Mouse (Mus musculus) thymus, adult 2 months (tissue): Measurements from ENCODE around the gene Galnt17. TPM values are rescaled to one million over a fixed set of nuclear protein-coding genes. Genes with fewer than 3 reads are reported as not detected.

Experiments used
- DNase-seq: peaks from one replicate; pipeline ENCODE4 v3.0.0; 2021
- H3K27ac ChIP-seq: fragments of 200-500 bp; 2 replicates; pipeline ENCODE4 v1.5.1; 2012; ENCODE audit warnings: low read length, control low read depth; ENCODE audit not compliant: control insufficient read depth, insufficient read depth
- H3K27me3 ChIP-seq: fragments of 200-500 bp; 2 replicates; pipeline ENCODE4 v1.6.1; 2012; ENCODE audit warnings: mild to moderate bottlenecking, low read length, moderate library complexity, mixed read lengths; ENCODE audit not compliant: control insufficient read depth, insufficient read depth
- H3K36me3 ChIP-seq: fragments of 200-500 bp; 2 replicates; pipeline ENCODE4 v1.6.1; 2012; ENCODE audit warnings: mild to moderate bottlenecking, low read length, moderate library complexity; ENCODE audit not compliant: control insufficient read depth, insufficient read depth
- H3K4me1 ChIP-seq: fragments of 200-500 bp; replicated peaks from 2 replicates; pipeline ENCODE4 v1.6.1; 2012; ENCODE audit warnings: low read length; ENCODE audit not compliant: control insufficient read depth, insufficient read depth
- H3K4me3 ChIP-seq: fragments of 200-500 bp; 2 replicates; pipeline ENCODE4 v1.5.1; 2012; ENCODE audit warnings: mild to moderate bottlenecking, low read length, control low read depth, moderate library complexity; ENCODE audit not compliant: control insufficient read depth, insufficient read depth
- CTCF ChIP-seq: fragments of 200-500 bp; IDR thresholded peaks from 2 replicates; pipeline ENCODE4 v1.5.1; 2012; ENCODE audit warnings: mild to moderate bottlenecking, control low read depth, low read length, moderate library complexity, borderline replicate concordance; ENCODE audit not compliant: control insufficient read depth, poor library complexity, insufficient read depth; ENCODE audit errors: extremely low read depth
- POLR2A ChIP-seq: fragments of 200-500 bp; IDR thresholded peaks from 2 replicates; pipeline ENCODE4 v1.6.1; 2012; ENCODE audit warnings: mild to moderate bottlenecking, low read length, control low read depth, moderate library complexity; ENCODE audit not compliant: control insufficient read depth, poor library complexity, insufficient read depth; ENCODE audit errors: extremely low read depth
- whole genome bisulfite sequencing: fragments of 180-500 bp; shearing (Covaris S2); methylation state at CpG from one replicate; pipeline ENCODE4 v1.1.7; 2018; 5-methylcytosine and 5-hydroxymethylcytosine counted together
- polyA plus RNA-seq: library from polyadenylated mRNA; depleted of rRNA; stranded (reverse); fragments of >200 nt; gene quantifications from 2 replicates; pipeline ENCODE4 v1.2.3, GENCODE M21; 2012

The Galnt17 gene
- polyA plus RNA-seq, 1 experiment: 2.0 TPM

DNA sequence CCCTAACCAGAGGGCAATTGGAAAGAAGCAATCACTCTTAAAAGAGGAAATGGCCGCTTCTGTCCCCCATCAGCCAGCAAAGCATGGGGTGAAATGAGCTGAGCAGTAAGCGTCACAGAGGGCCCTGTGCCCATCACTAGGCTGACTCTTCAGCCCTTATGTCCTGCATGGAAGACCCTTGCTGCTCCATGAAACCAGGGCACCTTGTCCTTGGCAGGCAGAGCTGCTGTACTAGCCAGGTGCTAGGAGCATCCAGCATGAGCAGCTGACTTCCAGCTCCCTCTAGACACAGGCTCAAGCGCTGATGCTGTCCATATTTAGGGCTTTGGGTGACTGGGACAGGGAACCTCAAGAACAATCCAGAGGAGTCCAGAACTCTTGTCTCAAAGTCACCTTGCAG is 432.9 kb downstream of the Galnt17 start:
- TF ChIP-seq POLR2A (no peak), CTCF (no peak)
- Histone ChIP-seq H3K27ac (no peak overlapping the region), H3K27me3 (no peaks in the 10 kb centered on the region), H3K4me1 (no peaks in the 10 kb centered on the region), H3K4me3 (no peak overlapping the region), H3K36me3 (no peaks in the 10 kb centered on the region)
- no peak for DNase-seq
- WGBS: 81% methylated on average over 3 of the region's 3 CpGs

DNA sequence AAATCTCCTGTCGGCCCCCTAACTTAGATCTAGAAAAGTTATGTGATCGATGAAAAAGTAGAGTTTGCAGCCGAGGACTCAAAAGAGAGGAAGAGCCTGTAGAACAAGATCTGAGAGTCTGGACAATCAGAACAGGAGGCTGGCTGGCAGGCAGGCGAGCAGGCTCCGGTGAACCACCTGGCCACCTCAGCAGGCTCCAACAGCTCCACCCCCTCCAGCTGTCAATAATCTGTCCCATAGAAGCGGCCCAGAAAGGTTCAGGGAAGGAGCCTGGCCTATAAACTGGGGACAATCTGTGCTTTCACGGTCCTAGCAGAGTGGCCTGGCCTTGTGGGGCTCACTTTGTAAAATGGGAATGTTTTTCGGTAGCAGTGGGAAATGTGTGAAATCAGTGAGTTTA is 437.2 kb downstream of the Galnt17 start:
- Histone ChIP-seq H3K27me3 (no peaks in the 10 kb centered on the region), H3K36me3 (no peaks in the 10 kb centered on the region), H3K4me1 (no peaks in the 10 kb centered on the region), H3K27ac (no peak overlapping the region), H3K4me3 (no peak overlapping the region)
- no peak for DNase-seq
- TF ChIP-seq CTCF: no peak
- TF ChIP-seq POLR2A: no peak
- WGBS: 67% methylated on average over 8 of the region's 8 CpGs

DNA sequence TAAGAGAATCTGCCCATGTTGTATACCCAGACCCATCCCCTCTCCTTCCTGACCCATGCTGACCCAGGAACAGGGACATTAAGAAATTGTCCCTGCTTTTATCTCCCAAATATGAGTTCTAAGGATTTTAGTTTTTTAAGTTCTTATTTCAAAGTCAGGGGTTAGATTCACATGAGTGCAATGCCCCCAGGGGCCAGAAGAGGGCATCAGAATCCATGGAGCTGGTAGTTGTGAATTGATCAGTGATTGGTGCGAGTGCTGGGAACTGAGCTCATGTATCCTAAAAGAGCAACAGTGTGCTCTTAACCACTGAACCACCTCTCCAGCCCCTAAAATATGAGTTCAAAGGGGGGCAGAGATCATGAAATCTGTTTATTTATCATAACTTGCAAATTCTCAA is 438.4 kb downstream of the Galnt17 start:
- no peaks in the 10 kb centered on the region for H3K36me3 ChIP-seq
- no peak overlapping the region for H3K4me3 ChIP-seq
- 80% methylated on average over 1 of the region's 1 CpGs for WGBS
- no peaks in the 10 kb centered on the region for H3K27me3 ChIP-seq
- DNase-seq: no peak
- no peak overlapping the region for H3K27ac ChIP-seq
- TF ChIP-seq POLR2A (no peak), CTCF (no peak)
- H3K4me1 ChIP-seq: no peaks in the 10 kb centered on the region

DNA sequence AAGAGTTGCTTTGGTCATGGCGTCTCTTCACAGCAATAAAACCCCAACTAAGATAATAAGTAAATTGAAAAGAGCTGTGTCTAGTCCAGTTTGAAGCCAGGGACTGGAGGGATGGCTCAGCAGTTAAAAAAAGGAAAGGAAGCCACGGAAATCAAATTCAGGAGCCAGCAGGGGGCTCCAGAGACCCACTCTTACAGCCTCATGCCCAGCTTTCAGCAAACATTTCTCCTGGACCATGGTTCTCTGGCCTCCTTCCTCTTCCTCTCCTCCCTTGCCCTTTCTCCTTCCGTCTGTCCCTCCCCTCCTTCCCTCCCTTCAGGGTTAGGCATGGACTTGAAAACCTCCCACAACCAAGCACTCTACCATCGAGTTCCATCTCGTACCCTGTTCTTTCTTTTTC is 446.0 kb downstream of the Galnt17 start:
- TF ChIP-seq POLR2A (no peak), CTCF (no peak)
- Histone ChIP-seq H3K27me3 (no peaks in the 10 kb centered on the region), H3K36me3 (no peaks in the 10 kb centered on the region), H3K4me1 (no peaks in the 10 kb centered on the region), H3K27ac (no peak overlapping the region), H3K4me3 (no peak overlapping the region)
- 67% methylated on average over 5 of the region's 5 CpGs for WGBS
- no peak for DNase-seq

DNA sequence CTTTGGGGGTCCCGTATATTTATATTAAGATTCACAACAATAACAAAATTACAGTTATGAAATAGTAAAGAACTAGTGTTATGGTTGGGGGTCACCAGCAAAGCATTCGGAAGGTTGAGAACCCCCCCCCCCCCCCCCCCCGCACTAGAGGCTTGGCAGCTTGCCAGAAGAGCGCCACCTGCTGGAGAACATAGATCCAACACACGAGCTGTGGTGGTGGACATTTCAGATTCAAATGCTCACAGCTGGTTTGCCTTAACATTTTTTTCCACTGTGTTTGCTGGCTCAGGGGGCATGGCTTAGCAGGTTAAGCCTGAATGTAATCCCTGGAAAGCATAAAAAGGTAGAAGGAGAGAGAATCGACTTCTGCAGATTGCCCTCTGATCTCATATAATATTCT is 448.6 kb downstream of the Galnt17 start:
- WGBS: 41% methylated on average over 6 of the region's 6 CpGs
- TF ChIP-seq CTCF (no peak), POLR2A (no peak)
- no peak for DNase-seq
- no peaks in the 10 kb centered on the region for H3K27me3 ChIP-seq
- no peaks in the 10 kb centered on the region for H3K36me3 ChIP-seq
- no peak overlapping the region for H3K27ac ChIP-seq
- no peak overlapping the region for H3K4me3 ChIP-seq
- no peaks in the 10 kb centered on the region for H3K4me1 ChIP-seq

DNA sequence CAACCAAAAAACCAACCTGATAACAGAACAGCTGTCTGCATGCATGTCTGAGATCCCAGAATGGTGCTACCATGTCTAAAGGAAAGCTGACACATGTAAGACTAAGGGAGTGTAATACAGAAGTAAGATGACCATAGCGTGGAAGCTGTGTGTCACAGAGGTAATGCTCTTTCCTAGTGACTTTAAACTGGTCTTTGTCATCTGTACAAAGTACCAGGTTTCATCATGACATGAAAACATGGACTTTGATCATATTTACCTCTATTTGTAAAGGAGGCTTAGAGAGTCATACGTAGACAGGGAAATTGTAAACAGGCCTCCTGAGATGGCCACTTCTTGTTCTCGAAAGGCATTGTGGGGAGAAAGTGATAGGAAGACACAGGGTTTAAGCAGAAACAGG is 449.6 kb downstream of the Galnt17 start:
- Histone ChIP-seq H3K27ac (no peak overlapping the region), H3K4me1 (no peaks in the 10 kb centered on the region), H3K27me3 (no peaks in the 10 kb centered on the region), H3K36me3 (no peaks in the 10 kb centered on the region), H3K4me3 (no peak overlapping the region)
- TF ChIP-seq POLR2A: no peak
- TF ChIP-seq CTCF: no peak
- no peak for DNase-seq
- 77% methylated on average over 3 of the region's 3 CpGs for WGBS

DNA sequence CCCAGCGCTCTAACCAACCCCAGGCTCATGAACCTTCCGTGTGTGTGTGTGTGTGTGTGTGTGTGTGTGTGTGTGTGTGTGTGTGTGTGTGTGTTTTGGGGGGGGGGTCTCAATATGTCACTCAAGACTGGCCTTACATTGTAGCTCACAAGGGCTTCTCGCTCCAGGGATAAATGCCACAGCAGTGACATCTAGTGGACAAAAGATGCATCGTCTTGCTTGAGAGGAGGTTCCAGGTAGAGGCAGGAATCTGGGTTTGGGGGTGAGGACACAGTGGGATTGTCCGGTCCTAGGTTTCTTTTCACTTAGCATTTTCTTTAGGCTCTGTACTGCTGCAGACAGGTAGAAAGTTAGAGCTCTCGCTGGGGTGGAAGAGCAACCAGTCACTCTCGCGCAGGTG is 450.1 kb downstream of the Galnt17 start:
- DNase-seq: peak; percentile 7

More for the DNA sequence above, 450.1 kb downstream of the Galnt17 start:
- Histone ChIP-seq H3K36me3 (no peaks in the 10 kb centered on the region), H3K4me1 (no peaks in the 10 kb centered on the region), H3K27me3 (no peaks in the 10 kb centered on the region), H3K27ac (no peak overlapping the region), H3K4me3 (no peak overlapping the region)
- WGBS: 28% methylated on average over 8 of the region's 8 CpGs
- TF ChIP-seq POLR2A (no peak), CTCF (no peak)
